Mouse (Mus musculus) lung, postnatal 14 days (tissue): ENCODE measurements around the gene Prps1l1.

Experiments
- DNase-seq: peaks from one replicate; pipeline ENCODE4 v3.0.0; 2021

Gene Prps1l1

DNA sequence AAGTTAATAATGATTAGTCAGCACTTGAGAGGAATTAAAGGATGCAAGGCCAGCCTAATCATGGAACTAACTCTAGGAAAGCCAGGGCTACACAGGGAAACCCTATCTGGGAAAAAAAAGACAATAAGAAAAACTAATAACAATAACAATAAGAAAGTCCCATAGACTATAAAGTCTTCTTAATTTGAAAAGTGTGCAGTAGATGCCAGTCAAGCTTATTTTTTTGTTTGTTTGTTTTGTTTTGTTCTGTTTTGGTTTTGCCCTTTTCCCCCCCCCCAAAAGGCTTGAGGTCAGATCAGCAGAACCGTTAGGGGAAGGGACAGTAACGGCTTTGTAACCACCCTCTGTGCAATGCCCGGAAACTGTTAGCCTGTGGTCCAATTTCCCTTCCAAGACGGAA lies at the start of gene Prps1l1:
Gene Prps1l1, plus strand, starts transcription at position 301 of the 400 bp plus-strand sequence.
- no peak for DNase-seq

DNA sequence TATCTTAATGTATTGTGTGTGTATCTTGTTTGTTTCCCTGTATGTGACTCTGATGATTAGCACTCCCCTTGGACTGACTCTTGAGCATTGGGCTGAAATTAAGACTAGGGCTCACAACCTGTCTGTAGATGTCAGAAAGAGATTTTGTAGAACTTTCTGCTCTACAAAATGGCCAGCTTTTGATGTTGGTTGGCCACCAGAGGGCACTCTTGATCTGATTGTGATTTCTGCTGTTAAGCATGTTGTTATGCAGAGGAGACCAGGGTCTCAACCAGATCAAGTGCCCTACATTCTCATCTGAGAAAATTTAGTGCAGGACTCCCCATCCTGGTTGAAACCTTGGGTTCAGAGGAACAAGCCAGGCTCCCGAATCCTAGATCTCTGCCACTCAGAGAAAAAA lies 46.6 kb upstream of the Prps1l1 start:
- peak; percentile 23 for DNase-seq

DNA sequence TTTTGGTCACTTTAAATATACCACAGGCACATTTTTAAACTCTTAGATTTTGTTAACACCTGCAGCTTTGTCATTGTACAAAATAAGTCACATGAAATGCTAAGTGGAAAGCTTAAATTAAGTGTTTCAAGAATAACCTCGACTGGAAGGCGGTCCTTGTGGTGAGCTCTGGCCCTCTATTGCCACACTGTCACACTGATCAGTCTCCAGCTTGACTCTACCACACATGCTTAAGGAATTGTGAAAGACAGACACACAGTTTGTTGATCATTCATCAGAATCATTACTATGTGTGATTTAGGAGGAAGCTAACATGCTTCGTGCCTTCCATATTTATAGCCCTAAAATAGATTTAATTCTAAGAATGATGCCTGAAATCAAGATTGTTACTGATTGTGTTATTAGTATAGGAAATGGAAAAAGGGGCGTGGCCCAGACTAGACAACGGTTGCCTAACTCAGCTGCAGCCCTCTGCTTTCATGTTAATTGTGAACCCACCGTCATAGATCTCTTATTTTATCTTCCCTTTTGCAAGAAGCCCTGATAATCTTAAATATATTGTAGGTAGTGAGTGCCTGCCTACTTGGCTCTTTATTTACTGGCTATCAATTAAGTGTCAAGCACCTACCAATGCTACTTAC lies 35.4 kb upstream of the Prps1l1 start:
- no peak for DNase-seq

DNA sequence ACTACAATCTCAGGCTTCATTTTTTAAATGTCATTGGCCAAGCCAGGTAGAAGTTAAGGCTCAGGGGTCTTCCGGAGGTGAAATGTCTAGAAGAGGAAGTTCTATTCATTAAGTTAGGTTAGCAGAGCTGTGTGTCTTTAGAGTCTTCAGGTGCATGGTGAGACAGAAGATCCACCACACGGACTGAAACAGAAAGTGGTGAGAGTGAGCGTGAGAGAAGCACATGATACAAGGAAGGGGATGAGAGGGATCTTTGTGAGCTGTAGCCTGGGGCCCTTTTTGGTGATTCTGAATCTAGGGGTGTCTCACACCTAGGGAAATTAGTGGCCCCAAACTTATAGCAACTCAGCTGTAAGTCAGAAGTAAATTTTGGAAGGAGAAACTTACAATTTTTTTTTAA lies 8.6 kb upstream of the Prps1l1 start:
- DNase-seq = no peak

DNA sequence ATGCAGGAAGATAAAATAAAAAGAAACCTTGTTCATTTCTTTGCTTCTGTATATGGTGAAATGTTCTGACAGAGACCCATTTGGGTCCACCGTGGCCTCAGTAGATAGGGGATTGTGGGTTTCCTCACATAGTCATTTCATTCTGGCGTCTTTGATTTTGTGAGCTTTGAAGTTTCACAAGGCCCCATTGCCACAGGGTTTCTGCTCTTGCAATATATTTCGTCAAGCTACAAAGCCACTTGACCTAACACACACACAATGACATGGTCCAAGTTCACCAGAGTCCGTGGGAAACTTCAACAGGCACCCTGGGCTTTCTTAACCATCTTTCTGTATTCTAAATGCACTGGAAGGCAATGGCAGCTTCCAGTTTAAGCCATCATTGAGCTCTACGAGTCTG lies 1.3 kb downstream of the Prps1l1 start:
- no peak for DNase-seq

DNA sequence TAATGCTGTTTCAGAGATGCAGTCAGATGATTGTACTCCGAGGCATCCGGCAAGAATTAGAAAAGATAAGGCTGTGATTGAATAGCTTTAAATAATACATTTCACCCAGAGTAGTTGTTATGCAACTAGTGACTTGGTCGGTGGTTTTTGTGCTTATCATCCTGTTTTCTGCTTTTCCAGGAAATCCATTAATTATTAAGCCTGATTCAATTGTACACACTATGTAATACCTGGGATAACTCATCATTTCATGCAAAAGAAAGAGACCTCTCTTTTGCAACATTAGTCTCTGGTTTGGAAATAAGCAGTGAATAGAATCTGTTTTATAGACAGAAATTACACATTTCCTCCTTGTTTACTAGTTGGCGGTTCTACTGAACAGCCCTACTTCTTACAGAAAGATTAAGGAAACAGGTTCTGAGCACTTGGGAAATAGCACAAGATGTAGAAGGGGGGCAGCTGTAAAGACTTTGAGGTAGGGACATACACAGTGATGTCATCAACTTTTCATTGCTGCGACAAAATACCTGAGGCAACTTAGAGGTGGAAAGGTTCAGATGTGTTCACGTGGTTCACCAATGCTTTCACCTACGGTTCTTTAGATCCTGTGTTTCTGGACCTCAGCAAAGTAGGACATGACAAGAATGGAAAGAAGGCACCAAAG lies 5.1 kb downstream of the Prps1l1 start:
- DNase-seq = no peak

DNA sequence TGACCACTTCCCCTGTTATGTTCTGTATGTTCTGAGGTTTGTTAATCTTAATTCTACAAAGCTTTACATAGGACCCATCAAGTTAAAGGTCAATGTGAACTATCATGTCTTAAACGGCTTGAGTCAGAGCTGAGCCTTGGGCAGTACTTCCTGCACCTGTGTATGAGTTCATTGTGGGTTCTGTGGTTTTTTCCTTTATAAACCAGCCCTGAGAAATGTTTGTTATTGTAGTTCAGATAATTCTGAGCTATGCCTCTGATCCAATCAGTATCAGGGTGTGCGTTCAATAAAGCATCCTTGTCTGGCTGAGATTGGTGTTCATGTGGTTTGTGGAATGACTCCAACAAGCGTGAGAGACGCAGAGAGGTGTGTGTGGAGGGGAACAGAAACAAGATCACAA lies 5.8 kb downstream of the Prps1l1 start:
- no peak for DNase-seq

DNA sequence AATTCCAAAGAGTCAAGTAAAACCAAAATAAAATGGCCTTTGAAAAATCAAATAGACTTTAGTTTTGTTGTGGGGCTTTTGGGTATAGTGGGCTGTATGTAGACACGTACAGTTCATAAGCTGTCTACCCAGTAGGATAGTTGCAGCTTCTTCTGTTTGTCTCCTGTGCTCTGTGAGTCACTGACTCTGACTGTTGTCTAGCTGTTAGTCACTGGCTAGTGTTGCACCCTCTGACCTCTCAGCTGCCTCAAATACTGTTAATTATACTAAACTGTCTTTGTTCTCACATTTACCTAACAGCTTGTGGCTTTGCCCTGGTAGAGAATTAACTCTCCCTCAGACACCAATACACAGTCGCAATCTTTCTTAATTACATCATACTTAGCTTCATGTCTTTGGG lies 7.3 kb downstream of the Prps1l1 start:
- DNase-seq = no peak

DNA sequence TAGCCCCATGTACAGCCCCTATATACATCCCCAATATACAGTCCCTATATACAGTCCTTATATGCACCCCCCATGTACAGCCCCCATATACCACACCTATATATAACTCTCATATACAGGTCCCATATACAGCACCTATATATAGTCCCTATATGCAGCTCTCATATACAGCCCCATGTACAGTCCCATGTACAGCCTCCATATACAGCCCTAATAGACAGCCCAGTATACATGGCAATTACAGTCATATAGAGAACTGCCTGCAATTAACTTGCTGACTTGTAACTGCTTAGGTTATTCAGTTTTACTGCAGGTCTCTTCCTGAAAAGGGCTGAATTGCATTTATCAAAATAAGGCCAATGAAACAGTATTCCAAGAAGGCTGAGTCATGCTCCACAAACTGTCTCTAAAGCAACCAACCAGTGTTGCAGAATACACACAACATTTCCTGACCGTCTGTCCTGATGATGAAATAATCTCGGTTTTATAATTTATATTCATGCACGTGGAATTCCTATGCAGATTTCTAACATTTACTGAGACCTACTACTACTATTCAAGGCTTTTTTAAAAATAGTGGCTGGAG lies 13.1 kb downstream of the Prps1l1 start:
- DNase-seq = no peak

DNA sequence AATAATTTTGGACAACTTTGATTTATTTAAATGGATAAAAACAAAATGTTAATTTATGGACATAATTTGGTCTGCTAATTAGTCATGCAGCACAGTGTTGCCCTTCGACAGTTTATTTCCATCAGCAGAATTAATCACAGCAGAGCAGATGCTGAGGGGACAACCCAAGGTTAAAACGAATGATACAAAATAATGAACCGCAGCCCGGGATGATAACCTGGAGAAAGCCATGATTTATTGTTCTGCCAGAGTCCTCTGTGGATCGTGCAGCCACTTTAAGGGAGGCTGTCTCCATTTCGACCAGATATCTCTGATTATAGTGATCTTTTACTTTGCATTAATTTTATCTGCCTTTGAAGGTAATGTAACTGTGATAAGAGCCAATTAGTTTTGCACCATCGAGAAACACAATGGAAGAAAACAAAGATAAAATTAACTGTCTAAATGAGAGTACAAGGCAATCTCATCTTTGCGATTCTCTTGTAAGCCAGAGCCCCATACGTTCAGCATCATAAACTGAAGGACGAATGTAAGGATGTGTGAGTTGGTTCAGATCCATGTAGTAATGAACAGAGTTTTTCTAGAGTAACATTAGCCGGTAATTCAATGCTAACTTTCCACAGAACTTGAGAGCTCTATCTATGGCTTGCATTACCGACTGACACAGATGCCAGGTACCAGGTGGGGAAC lies 14.4 kb downstream of the Prps1l1 start:
- DNase-seq = no peak

DNA sequence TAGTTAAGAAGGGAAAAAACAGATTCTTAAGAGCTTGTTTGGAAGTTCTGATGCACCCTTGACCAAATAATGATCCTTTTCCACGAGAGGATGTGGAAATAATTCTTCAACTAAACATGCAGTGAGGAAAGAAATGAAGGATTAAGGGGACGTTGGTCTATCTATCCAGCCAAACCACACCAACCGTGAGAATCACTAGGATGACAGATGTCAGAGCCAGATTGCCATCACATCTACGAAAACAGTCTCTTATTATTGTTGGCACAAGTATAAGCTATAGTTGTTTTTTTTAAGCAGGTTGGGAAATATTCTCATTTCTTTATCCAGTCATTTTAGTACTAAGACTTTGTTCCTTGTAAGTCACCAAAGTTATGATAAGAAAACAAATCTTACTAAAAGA lies 15.8 kb downstream of the Prps1l1 start:
- DNase-seq = no peak

DNA sequence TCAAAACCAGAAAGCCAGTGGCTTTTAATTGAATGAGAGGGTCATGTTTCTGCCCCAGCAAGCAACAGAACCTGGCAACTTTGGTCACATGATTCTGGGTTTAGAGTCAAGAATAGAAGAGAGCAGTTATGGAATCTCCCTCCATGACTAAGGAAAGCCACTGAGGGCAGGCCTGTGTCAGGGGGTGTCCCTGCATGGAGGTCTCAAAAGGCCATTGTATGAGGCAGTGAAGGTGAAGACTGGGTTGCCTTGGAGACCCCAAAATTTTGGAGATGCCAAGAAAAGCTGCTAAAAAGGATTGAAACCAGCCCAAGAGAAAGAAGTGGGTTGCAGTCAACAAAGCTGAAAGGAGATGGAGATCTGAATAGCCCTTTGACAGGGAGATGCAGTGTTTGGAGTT lies 21.2 kb downstream of the Prps1l1 start:
- DNase-seq = no peak

DNA sequence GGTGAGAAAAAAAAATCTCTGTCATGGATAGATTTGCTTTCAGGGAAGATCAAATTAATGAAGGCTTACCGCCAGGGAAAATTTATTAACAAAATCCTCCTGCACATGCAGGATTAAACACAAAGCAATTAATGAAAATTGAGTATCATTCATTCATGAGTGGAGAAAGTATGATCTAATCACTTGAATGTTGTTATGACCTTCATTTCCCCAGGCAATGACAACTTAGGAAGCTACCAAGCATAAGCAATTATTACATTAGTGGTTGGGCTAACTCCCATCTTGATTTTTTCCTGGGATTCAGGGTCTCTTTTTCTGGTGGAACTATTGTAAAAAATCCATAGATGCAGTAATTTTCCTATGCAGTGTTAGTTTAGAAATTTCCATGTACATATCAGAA lies 23.3 kb downstream of the Prps1l1 start:
- no peak for DNase-seq

DNA sequence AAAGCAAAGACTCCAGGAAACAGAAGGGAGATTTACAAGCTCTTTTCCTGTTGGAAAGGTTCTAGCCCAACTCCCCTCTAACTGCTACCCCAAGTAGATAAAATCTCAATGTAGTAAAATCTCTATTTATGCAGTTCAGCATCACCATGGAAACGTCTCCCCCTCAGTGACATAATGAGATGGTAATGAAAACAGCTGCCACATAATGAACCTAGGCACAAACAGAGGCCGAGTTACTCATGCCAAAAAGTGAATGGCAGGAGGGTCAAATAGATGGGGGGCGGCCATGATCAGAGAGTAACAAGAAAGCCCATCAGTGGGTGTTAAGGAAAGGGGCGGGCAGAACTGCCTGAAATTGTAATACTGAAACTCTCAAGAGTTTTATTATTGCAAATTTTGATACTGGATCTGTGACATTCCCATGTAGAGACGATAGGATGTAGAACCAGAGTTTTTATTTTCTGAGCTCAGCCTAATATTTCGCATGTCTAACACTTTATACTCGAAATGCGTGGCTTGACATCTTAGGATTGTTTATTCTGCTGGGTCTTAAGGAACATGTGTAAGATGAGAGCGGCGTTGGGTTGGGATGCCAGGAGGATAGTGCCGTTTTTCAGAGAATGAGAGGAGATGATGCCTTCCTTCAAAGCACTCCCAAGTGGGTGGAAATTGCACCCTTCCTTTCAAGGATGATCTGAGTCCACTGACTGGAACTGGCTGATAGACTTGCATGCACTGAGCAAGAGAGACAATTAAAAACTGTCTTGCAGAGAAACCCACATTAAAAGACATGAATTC lies 24.0 kb downstream of the Prps1l1 start:
- no peak for DNase-seq

DNA sequence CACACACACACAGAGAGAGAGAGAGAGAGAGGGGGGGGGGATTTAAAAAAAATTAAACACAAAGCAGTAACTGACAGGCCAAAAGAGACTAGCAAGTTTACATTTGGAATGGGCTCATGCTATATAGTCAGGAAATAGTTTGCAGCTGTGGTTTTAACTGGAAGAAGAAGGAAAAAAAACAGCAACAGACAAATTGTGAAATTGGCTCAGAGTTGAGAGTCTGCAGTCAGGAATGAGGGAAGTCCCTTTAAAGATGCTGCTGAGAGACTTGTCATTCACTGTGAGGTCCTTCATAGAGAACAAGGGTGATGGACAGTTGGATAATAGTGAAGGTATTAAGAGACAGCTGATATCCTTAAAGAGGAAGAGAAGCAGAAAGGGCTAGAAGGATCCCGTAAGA lies 26.9 kb downstream of the Prps1l1 start:
- DNase-seq = no peak

DNA sequence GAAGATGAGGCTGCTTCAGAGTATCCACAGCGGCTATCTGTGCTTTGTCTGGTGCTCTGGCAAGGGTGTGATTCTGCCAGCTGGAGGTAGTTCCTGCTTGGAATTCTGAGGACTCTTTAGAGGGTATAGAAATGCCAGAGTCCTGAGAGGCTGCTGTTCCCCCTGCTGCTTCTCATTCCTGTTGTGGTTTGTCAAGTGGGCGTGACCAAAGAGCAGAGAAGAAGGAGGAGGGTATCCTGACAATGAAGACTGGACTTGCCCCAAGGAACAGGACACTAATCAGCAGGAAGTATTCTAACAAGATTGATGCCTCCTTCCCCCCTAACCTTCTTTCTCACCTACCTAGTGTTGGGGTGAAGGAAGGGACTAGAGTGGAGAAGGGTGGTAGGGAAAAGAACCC lies 29.4 kb downstream of the Prps1l1 start:
- no peak for DNase-seq

DNA sequence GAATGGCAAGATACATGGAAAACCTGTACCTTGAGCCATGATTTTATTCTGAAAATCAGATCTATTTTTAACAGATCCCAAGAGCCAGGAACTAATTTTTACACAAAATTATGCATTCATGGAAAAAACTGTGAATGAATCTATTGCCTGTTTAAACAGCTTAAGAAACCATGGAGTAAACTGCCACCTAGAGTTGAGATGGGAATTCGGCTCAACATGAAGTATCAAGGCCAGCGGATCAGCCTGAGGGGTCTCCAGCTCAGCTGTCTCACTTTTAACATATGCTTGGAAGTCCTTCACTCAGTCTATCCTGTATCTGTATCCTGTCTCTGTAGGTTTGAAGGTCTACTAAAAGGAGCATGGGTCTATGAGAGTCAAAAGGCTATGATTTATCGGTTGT lies 31.5 kb downstream of the Prps1l1 start:
- no peak for DNase-seq

DNA sequence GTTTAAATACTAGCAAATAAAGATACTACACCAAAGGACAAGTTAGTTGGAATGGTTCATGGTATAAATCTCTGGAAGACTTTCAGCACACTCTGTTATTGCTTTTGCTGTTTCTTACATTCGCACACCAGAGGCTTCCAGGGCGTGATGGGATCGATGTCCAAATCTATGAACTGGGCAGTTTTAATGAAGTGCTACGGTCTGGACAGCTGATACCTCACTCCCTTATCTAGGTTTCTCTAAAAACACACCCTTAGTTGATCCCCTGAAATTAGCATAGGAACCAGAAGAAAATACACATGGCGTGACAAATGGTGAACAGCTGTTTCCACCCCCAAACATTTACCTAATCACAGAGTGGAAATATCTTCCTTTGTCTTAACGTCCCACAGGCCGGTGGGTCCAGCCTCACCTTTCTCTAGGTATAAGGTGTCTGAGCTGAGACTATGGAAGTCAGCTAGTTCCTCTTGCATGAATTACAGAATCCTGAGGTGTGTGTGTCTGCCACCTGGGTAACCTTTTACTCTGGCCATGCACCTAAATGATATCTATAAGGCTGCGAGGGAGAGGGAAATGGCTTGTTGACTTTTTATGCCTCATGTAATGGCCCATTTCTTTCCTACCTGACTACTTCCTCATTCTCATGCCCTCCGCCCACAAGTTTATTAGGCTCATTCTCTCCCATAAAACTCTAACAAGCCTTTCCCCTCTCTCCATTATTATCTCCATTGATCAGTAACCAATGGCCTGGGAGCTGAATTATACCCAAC lies 32.1 kb downstream of the Prps1l1 start:
- DNase-seq = no peak

DNA sequence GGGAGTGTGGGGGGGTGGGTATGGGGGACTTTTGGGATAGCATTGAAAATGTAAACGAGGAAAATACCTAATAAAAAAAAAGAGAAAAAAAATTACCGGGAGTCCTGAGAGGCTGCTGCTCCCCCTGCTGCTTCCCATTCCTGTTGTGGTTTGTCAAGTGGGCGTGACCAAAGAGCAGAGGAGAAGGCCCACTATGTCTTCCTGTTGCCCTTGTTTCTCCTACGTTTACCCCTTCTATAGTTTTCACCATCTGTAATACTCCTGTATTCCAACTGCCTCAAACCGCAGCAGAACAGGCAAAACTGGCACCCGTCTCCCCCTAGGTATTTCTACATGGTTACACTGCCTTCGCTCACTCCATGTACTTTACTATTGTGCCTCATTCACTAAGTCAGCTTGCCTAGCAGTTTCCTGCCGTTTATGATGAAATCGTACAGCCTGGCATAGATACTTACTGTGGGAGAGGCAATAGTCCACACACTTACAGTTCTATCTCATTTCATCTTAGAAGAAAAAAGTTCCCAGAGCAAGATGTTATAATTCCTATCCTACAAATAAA lies 34.2 kb downstream of the Prps1l1 start:
- no peak for DNase-seq

DNA sequence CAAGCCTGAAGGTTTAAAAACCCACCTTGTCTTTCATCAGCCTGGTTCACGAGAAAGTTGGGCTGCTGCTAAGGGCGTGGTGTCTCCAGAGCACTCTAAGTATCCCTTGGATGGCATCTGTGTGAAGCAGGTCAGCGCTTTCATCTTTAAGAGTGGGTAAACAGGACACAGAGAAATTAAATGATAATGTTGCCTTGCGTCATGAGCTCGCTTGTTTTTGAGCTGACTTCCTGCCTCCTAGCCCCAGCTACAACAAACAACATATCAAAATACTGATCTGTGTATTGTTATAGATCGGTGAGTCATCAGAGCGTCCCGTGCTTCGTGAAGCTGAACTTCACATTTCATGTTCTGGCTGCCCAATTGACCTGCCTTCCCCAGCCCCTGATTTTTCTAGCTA lies 36.7 kb downstream of the Prps1l1 start:
- DNase-seq = no peak

DNA sequence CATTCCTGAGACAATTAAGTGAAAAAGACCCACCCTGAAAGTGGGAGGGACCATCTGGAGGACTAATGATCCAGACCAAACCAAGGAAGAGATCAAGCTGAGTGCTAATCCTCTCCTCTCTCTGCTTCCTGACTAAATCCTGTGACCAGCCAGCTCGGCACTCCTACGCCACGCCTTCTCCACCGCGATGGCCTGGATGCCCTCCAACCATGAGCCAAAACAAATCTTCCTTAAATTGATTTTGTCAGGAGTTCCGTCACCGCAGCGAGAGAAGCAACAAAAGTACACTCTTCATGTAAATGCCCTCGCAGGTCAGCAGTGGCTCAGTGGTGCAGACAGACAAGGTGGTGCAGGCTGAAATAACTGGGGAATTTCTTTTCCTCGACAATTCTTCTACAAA lies 37.5 kb downstream of the Prps1l1 start:
- no peak for DNase-seq

DNA sequence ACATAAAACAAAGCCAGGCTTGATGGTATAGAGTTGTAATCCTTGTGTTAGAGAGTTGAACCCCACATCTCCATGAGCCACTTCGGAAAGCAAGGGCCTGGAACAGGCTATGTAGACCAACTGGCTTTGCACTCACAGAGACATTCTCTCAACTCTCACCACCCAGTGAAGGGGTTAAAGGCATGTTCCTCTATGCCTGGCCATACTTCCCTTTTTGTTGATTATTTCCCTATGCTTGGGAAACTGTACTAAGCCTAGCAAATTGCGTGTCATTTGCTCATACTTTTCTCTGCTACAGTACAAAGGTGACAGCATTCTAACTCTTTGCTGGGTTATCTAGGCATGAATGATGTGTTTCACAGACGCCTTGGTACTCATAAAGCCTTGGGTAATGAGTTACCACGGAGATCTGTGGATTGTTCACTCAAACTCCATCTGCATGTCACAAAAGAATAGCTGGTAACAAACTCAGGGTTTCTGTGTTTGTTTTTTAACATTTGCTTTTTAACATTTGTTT lies 41.4 kb downstream of the Prps1l1 start:
- DNase-seq = no peak
